Mouse (Mus musculus): ENCODE data around the gene Ppp1r36.

DNA sequence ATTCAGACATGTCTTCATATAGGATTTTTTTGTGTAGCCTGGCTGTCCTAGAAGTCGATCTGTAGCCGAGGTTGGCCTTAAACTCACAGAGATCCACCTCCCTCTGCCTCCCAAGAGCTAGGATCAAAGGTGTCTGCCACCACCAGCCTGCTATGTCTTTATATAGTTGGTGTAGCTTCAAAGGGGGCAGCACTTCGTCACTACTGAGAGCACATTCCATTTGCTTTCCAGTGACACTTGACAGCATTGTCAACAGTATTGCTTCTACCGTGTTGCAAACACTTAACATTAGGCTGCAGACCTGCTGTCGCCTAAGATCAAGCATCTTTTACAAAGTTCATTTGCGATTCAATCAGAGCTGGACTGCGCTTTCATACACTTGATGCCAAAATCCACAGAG, 16.8 kb downstream of the Ppp1r36 start:
- no peak for TF ChIP-seq CTCF (IDR thresholded peaks at IDR 0.05; ENCODE audit: control insufficient read depth, insufficient read depth, insufficient replicate concordance, low read depth, low read length)
- no peak for TF ChIP-seq POLR2A (IDR thresholded peaks at IDR 0.05; ENCODE audit: control insufficient read depth, low read depth, low read length)
